Mouse (Mus musculus) common myeloid progenitor, adult 5-6 weeks (primary cell): ENCODE measurements at regions not wholly inside any gene's neighbourhood (a gene's known extent, or its start where the extent isn't known, plus 50 kb on each side); places are given as distances from the start of the nearest gene placed in this dataset.

Experiments used
- ATAC-seq: replicated peaks from 2 replicates; pipeline ENCODE4 v1.8.0; 2016; ENCODE audit warnings: low read depth, mild to moderate bottlenecking, moderate TSS enrichment, inconsistent platforms; ENCODE audit not compliant: poor library complexity, severe bottlenecking

DNA sequence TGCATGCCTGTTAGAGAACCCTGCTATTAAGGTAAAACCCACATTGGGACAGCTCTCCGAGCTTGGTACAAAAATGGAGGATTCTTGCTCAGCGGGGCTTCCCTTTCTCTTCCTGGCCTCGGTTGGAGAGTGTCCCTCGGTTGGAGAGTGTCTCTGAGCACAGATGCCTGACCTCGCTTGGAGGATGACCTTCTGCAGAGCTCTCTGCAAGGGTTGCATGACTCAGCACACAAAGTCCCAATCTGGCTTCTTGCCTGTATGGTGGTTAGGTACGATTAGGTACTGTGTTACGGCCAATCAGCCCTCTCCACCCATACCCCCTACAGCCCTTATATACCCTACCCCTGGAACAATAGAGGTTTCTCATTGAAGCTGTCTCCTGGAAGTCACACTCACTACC is 177.1 kb upstream of the Rreb1 start:
- ATAC-seq, result no peak

DNA sequence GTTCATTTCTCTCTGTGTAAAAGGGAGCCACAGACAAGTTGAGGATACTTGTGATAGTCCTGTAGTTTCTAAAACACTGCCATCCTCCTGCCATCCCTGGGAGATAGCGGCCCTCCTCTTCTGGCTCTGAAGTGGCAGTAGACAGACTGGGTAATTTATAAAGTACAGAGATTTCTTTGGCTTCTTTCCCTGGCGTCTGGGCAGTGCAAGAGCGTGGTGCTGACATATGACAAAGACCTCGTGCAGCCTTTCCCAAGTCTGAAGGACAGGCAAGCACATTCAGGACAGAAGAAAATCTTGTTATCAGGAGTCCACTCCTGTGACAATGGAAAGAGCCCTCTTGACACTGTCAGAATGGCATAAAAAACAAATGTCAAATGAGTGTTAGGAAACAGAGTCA is 175.9 kb upstream of the Rreb1 start:
- no peak for ATAC-seq

DNA sequence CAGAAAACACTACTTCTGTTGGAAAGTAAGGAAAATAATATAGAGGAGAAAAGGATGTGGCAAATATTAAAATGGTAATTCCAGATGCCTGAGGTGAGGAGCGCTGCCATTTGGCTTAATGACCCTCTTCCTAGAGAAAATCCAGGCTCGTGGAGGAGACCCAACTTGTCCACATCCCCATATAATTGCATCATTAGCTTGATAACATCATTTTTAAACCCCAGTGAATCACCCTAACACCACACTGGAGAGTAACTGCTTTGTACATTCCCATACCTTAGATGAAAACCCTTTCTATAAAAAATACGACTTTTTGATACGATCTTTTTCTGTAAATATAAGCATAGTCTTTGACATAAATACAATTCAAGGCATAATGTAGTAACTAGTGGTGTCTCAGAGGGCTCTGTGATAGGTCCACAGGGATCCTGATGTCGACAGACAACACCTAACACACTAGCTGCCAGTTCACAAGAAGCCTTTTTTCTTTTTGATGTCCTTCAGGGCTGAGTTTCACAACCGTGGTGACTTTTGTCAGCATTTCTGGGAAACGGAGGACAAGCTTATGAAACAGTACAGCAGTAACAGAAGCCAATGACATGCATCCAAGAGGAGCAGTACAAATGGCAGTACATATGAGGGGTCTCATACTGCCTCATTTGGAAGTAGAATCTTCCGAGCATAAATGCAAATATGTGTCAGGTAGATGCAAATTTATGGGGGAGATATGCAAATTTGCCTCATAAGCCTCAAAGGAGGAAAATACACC is 174.8 kb upstream of the Rreb1 start:
- no peak for ATAC-seq

DNA sequence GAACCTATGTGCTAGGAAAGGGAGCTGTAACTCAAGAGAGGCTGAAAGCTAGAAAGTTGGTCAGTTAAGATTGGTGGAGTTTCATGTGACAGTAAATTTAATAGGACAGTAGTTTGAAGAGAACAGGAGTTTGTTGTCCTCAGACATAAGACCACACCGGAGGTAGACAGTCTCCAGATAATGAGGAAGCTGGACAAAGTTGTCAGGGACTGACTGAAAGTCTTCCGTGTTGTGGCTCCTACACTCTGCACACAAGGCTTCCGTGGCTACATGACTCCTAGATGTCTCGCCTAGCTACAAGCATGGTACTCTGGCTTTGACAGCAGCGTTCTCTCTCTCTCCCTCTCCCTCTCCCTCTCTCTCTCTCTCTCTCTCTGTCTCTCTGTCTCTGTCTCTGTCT is 171.9 kb upstream of the Rreb1 start:
- peak; percentile 80 for ATAC-seq

DNA sequence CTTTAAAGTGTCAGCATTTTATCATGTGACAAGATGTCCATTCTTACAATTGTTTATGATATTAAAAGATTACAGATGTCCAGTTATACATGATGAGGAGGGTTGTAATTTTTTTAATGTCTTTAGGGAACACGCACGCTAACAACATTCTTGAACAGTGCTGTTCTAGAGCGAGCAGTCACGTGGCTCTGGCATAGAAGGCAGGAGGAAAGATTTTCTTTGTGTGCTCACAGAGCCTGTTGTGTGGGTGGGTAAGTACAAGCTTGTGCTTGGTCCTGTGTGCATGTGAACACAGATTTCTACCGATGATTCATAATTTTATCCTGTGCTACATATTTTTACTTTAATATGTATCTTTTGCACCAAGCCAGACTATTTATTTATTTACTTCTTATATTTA is 169.1 kb upstream of the Rreb1 start:
- no peak for ATAC-seq

DNA sequence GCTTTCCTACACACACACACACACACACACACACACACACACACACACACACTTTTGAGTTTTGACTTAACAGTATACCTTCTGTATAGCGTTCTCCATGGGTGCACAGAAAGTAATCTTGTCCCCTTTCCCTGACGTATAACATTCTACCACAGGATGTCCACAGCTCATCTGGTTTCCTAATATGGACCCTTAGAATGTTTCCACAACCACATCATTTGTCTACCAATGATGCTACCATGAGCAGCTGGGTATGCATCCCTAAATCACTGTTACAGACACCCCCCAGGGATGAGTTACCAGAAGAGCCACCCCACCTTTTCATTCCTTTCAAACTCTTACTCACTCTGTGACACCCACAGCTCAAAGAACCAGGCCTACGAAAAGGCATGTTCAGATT is 166.8 kb upstream of the Rreb1 start:
- no peak for ATAC-seq

DNA sequence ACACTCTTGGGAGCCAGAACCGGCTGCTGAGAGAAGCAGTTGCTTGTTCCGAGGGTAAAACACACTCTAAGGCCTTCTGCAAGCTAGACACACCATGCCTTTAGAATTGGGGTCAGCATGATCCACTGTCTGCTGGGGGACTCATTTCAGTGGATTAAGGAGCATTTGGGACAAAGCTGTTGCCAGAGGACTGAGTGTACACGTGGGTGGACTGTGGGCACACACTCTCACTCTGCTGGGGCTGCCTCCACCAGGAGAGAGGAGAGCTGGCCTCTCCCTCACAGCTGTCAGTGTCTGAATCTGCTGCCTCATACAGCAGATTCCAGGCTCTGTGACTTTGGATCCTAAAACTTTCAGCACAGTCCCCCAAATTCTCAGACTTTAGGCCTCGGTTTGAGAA is 161.2 kb upstream of the Rreb1 start:
- ATAC-seq, result no peak

DNA sequence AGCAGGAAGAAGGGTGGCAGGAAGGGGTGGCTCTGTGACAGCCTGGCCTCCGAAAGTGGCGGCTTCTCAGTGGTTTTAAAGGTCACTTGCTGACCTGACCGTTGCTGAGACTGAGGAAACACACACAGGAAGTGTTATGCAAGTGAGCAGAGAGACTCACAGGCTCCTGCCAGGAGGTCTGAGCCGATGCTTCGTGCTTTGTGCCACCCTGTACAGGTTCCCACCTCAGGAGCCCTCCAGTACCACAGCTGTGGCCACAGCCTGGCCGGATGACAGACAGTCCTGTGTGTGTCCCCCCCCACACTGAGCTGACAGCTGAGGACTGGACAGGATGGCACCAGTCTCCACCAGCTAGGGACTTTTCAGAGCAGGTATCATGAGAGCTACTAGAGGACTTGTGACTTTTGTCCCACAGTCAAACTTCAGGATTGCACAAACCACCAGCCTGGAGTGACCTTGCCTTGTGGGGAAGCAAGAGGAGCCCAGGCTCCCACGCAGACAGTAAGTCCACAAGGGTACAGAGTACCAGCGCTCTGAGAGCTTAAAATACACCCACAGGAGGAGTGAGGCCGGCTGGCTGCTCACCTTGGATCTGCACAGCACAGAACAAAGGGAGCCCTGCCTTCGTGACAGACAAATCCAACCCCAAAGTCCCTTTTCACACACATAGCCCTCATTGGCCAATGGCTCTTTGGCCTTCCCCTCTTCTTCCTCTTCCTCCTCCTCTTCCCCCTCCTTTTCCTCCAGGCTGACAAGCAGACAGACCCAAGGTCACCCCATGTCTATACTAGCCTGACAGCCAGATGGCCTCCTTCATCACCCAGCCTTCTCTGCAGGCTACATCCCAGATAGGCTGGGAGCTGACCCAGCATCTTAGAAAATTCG is 158.1 kb upstream of the Rreb1 start:
- peak; percentile 94 for ATAC-seq

DNA sequence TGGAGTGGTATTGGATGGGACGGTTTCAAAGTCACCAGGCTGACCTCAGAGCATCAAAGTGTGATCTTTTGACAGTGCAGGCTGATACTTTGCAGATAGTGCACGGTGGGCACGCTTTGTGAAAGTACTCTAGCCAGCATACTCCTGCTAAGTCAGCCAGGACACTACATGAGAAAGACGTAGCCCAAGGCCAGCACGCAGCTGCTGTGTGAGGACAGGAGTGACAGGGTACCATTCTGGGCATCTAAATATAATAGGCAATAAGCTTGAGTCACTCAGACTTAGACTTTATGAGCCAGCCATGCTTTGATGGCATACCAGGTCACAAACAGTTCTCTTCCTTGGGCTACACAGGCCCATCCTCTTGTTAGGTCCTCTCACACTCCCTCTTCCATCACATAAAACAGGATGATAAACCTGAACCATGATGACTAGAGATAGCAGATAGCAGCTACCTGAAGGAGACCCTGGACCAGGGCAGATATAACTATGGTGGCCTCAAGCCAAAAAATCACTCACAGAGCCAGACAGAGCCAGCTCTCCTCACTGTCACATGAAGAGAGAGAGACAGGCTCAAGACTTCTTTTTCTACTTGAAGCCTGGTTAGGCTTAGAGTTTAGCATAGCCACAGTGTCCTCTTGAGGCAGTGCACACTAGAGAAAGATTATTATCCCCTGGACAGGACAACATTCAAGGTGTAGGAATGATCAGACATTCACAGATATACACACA is 156.7 kb upstream of the Rreb1 start:
- ATAC-seq, result no peak

DNA sequence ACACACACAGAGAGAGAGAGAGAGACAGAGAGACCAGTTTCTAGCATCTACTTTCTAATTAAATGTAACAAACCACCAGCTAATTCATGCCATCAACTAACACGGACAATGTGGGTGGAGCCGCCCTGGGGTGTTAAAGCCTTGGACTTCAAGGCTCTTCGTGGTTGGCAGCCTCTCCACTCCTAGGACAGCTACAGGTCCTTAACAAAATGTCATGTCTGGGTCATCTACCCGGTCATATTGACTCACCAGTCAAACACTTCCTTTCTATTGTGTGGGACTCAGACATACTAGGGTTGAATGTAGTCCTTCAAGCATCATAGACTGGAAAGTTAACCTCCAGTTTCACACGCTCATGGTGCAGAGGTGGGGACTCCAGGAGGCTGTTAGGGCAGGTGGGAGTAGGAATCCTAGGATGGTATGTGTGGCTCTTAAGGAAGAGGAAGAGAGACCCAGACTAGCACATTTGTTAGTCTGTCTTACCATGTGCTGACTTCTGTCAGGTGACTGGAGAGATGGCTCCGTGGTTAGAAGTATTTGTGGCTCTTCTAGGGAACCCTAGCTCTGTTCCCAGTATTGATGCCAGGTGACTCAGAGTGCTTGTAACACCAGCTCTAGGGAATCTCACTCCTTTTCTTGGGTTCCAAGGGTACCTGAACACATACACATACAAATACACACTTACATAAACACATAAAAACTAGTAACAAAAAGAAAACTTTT is 155.7 kb upstream of the Rreb1 start:
- ATAC-seq, result no peak

DNA sequence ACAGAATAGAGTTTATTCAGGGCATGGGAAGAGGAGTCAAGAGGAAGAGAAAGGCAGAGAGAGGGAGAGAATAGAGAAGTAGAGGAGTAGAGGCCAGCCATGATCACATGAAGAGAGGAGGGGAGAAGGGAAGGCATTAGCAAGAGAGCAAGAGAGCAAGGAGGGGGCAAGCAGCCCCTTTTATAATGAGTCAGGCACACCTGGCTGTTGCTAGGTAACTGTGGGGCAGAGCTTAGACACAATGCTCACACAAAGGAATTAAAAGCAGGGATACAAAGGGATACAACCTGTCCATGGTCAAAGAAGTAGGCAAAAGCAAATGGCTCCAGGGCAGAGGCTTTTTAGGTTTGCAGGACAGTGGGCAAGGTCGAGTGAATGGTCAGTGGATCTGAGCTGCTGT is 153.5 kb upstream of the Rreb1 start:
- ATAC-seq, result no peak

DNA sequence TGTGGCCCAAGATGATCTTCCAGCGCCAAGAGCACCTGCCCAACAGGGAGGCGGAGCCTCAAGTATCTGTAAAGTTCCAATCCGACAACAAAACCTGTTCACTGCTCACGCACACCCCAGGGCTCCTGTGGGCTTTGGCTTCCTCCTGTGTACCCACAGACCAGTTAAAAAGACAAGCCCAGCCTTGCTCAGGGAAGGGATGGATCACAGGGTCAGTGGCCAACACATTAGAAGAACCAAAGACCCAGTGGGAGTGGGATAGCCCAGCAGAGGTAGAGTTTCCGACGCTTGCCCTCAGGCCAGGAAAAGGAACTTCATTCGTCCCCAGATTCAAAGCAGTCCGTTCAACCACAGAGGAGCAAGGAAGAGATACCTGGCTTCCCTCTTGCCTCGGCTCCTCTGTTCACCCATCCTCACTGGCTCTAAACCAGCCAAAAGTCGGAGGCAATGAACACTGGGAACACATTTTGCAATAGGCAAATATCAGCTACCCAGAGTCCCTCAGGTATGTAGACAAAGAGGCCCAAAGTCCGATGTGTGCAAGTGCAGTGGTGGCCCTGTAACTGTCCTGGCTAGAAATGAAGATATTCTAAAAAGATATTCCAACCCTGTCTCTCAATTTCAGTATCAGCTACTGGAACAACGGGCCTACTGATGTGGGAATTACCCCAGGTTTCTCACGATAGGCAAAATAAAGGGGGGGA is 152.5 kb upstream of the Rreb1 start:
- 0 out of 2 replicates have a peak, but pooled peaks have one; percentile 16 for ATAC-seq

DNA sequence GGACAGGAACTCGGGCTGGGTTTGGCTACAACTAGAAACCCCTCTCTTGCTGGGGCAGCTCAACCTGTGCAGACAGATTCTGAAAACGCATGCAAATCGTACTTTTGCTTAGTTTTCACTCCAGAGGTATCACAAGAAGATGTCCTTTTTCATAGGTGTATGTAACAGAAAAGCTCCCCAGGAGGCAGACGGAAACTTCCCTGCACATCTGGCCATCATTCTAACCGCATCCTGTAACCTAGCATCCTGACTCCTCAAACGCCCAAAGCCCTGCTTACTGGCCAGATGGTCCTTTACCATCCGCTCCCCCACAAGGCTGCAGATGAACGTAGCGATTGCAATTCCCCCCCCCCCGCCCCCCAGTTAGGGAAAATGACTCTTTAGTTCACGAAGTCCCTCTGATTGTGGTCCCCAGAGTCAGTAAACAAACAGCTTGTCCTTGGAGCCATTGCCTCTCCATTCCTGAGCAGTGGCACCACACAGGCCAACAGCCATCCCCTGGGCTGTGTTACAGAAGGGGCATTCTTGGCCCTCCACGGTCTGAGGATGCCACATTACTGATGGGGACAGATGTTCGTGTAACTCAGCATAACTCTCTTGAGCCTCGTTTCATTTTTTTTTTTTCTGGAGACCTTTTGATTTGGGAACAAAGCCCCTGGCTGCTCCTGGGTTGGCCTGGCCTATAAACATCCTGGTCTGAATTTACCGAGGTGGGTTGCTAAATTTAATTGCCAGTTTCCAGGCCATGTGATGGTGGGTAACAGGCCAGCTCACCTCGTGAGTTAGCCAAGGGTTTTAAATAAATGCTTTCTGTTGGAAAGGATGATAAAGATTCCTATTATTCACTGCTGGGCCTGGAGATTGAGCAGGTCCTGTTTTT is 149.6 kb upstream of the Rreb1 start:
- ATAC-seq, result no peak

DNA sequence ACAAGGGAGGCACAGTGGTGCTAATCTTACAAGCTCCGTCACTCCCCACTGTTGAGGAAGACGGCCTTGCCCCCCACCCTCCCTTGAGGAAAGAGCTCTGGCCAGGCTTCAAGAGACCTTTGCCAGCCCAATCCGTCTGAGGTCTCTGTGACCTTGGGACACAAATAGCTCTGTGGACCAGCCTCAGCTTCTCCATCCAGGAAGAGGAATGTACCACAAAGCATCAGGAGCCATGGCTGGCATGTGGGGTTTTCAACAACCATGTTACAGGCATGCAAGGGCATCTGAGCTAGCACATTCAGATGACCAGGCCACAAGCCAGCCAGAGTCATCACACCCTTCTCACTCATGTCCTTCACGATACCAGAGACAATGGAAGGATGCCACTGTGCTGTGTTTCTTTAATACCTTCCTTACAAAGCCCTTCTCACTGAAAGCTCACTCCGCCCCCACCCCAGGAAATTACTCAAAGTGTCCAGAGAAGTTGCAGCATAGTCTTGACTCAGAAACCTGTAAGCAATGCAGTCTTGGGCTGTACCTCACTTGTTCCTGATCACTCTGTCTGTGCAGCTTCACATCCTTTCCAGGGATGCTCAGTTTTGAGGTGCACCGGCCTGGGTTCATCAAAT is 148.8 kb upstream of the Rreb1 start:
- ATAC-seq, result no peak

DNA sequence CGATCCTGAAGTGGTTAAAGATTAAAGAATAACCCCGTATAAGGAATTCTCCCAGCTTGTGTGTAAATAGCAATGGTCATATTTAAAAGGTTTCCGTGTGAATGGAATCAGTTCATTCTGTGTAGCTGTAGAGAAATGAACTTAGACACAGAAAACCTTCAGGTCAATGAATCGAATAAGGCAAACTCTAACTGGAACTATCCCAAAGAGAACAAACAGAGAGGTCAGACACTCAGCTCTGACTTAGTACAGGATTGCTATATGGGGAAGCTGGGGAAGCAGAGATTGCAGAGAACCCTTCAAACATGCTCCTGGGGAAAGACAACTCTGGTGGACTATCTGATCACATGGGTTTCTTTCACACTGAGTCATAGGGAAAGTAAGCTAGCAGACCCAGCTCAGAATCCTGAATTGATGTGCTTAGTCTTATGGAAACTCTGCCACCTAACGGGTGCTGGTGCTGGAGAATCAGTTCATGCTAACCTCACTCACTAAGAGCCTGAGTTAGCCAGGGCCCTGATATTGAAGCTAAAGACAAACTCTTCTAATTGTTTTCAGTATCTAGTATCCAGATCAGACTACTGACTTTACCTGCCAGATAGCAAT is 145.3 kb upstream of the Rreb1 start:
- no peak for ATAC-seq

DNA sequence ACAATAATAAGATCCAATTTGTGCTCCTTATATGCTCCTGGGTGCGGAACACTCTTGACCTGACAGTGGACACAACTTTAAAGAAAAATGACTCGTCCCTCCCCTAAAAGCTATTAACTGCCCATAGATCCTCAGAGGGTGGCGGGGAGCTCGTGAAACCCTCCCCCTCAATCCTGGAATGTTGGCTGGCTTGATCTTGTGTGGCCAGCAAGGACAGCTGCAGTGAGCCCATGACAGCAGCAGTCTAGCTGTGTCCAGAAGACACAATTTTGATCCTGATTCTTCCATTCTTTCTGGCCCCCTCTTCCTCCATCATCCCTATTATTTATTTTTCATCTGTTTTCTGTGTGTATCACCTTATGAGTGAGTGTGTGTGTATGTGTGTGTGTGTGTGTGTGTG is 141.8 kb upstream of the Rreb1 start:
- ATAC-seq, result no peak

DNA sequence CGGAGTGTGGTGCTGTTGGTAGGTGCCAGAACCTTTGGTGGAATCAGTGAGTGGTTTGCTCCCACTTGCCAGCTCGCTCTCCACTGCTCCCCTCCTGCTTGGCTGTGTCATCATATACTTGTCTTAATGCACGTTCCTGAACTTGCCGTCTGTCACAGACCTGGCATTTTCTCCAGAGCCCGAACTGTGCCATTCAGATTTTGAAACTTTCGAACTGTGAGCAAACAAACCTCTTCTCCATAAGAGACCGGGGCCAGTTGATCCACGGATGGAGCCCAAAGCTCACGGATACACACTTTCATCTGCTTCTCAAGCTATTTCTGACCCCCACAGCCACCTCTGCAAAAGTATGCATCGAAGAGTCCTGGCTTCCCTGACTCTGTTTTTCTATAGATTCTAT is 141.0 kb upstream of the Rreb1 start:
- no peak for ATAC-seq

DNA sequence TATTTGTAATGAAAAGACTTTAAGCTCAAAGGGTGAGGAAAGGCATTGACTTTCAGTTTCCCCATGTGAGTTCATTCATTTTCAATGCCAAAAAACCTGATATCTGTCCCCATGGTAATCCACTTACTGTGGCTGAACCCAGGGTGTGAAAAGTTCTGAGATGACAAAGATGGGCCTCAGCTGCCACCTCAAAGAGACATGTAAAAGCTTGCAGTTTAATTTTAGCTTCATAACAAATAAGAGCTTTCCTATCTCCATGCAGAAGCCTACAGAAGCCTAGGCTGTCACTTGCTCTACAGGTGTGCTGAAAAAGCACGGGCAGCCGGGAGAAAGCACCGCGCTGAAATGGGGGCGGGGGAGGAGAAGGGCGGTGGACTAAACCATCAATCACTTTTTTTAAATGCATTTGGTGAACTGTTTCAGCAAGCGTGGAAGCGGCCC is 140.1 kb upstream of the Rreb1 start:
- no peak for ATAC-seq
